Mouse (Mus musculus): ENCODE results near the gene Mybpc2. TPM values are rescaled to one million over a fixed set of nuclear protein-coding genes. Genes with fewer than 3 reads are reported as not detected.

The Mybpc2 gene
- polyA plus RNA-seq, 1 experiment: 4.7 TPM

DNA sequence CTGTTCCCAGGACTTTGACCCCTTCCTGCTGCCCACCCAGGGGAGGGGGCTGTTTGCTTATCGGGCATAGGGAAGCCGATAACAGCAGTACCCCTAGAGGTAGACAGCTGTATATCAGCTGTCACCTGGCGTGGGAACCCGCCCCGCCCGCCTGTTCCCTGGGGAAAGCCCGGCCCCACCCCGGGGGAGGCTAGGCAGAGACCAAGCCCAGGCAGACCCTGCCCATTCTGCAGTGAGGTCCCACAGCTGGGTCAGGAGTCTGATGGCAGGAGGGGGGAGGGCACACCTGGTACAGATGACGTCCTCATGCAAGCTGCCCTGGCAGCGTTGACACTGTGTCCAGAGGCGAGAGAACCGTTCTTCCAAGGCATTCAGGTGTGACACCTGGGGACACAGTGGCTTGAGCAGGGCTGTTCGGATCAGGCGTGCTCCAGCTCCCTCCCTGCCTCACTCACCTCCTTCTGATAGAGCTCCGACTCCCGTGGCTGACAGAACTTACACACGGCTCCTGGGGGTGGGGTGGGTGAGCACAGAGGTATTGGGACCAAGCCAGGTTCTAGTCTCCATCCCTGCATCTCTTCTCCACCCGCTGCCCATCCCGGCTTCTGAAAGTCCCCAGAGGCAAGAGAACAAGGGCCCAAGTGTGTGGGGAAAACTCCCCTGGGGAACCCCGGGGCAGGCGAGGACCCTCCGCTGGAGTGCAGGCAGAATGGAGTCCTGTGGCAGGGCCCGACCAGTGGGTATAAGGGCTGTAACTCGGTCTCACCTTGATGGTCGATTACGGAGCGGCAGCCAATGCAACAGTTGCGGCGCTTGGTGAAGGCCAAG is 8.7 kb upstream of the Mybpc2 start:
- Histone ChIP-seq H3K36me3 (ENCODE audit: control insufficient read depth, insufficient read depth) (no peaks in the 10 kb centered on the region), H3K79me2 (ENCODE audit: control insufficient read depth, insufficient read depth) (no peaks in the 10 kb centered on the region), H3ac (ENCODE audit: control insufficient read depth, insufficient read length) (no peak overlapping the region), H3K4me3 (no peak overlapping the region), H3K27me3 (ENCODE audit: control insufficient read depth, insufficient read depth, insufficient read length) (no peaks in the 10 kb centered on the region), H3K4me2 (ENCODE audit: low read depth) (no peak overlapping the region)
- TF ChIP-seq E2F4 (IDR thresholded peaks at IDR 0.05; ENCODE audit: insufficient read depth) (no peak), CEBPB (IDR thresholded peaks at IDR 0.05; ENCODE audit: insufficient read depth, poor library complexity, severe bottlenecking) (no peak), MAX (IDR thresholded peaks at IDR 0.05; ENCODE audit: low read depth) (no peak), REST (IDR thresholded peaks at IDR 0.05; ENCODE audit: insufficient read depth, insufficient read length) (no peak), POLR2A (IDR thresholded peaks at IDR 0.05; ENCODE audit: insufficient read length, low read depth) (no peak), TCF12 (IDR thresholded peaks at IDR 0.05; ENCODE audit: insufficient read depth, poor library complexity, severe bottlenecking) (no peak), TCF3 (IDR thresholded peaks at IDR 0.05; ENCODE audit: insufficient read length, low read depth) (no peak)

GRCm38 (mm10) chr7:44531946-44532732 is 7.7 kb upstream of the Mybpc2 start, which contains the start of gene Spib:
Spib (minus strand) TSS chr7:44532071.
- H3K4me3 ChIP-seq: no peak within 1 kb of the TSS
- TF ChIP-seq CEBPB (IDR thresholded peaks at IDR 0.05; ENCODE audit: insufficient read depth, poor library complexity, severe bottlenecking) (no peak), E2F4 (IDR thresholded peaks at IDR 0.05; ENCODE audit: insufficient read depth) (no peak), POLR2A (IDR thresholded peaks at IDR 0.05; ENCODE audit: insufficient read length, low read depth) (no peak), REST (IDR thresholded peaks at IDR 0.05; ENCODE audit: insufficient read depth, insufficient read length) (no peak), POLR2AphosphoS2 (IDR thresholded peaks at IDR 0.05; ENCODE audit: insufficient read length, low read depth) (no peak), MYOD1 (IDR thresholded peaks at IDR 0.05; ENCODE audit: control insufficient read depth in 1 of 3, insufficient read length in 2 of 3, low read depth in 2 of 3) (no peak), TCF3 (IDR thresholded peaks at IDR 0.05; ENCODE audit: insufficient read length, low read depth) (no peak), USF1 (IDR thresholded peaks at IDR 0.05; ENCODE audit: low read depth) (no peak), MYOG (IDR thresholded peaks at IDR 0.05; ENCODE audit: control insufficient read depth in 1 of 3, insufficient read depth in 1 of 3, insufficient read length in 2 of 3, low read depth in 2 of 3) (no peak), MAX (IDR thresholded peaks at IDR 0.05; ENCODE audit: low read depth) (no peak), TCF12 (IDR thresholded peaks at IDR 0.05; ENCODE audit: insufficient read depth, poor library complexity, severe bottlenecking) (no peak)
- H3K4me2 ChIP-seq (ENCODE audit: low read depth): no peak within 1 kb of the TSS
- H3ac ChIP-seq (ENCODE audit: control insufficient read depth, insufficient read length): no peak within 1 kb of the TSS
- no peaks in the 10 kb centered on the region for H3K36me3 ChIP-seq (ENCODE audit: control insufficient read depth, insufficient read depth)
- H3K27me3 ChIP-seq (ENCODE audit: control insufficient read depth, insufficient read depth, insufficient read length): no peaks in the 10 kb centered on the region
- H3K79me2 ChIP-seq (ENCODE audit: control insufficient read depth, insufficient read depth): no peaks in the 10 kb centered on the region

GRCm38 (mm10) chr7:44531207-44531606 is 6.8 kb upstream of the Mybpc2 start:
- Histone ChIP-seq H3ac (ENCODE audit: control insufficient read depth, insufficient read length) (no peak overlapping the region), H3K4me2 (ENCODE audit: low read depth) (no peak overlapping the region), H3K27me3 (ENCODE audit: control insufficient read depth, insufficient read depth, insufficient read length) (no peaks in the 10 kb centered on the region), H3K79me2 (ENCODE audit: control insufficient read depth, insufficient read depth) (no peaks in the 10 kb centered on the region), H3K4me3 (no peak overlapping the region), H3K36me3 (ENCODE audit: control insufficient read depth, insufficient read depth) (no peaks in the 10 kb centered on the region)
- TF ChIP-seq MAX (IDR thresholded peaks at IDR 0.05; ENCODE audit: low read depth) (no peak), TCF3 (IDR thresholded peaks at IDR 0.05; ENCODE audit: insufficient read length, low read depth) (no peak), POLR2A (IDR thresholded peaks at IDR 0.05; ENCODE audit: insufficient read length, low read depth) (no peak), USF1 (IDR thresholded peaks at IDR 0.05; ENCODE audit: low read depth) (no peak), POLR2AphosphoS2 (IDR thresholded peaks at IDR 0.05; ENCODE audit: insufficient read length, low read depth) (no peak), E2F4 (IDR thresholded peaks at IDR 0.05; ENCODE audit: insufficient read depth) (no peak)

DNA sequence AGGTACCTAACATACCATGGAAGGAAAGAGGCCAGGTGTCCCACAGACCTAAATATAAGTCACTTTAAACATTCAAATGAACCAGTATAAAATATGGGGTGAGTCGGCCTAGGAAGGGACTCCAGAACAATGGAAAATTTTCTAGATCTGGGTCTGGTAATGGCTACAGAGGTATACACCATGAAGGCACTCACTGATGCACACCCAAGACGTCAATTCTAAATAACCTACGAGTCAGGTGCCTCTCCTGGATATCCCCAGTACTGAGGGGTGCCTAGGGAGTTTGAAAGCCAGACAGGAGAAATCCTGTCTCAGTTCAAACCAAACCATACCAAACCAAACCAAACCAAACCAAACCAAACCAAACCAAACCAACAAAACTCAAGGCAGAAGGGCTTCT is 6.1 kb upstream of the Mybpc2 start:
- Histone ChIP-seq H3ac (ENCODE audit: control insufficient read depth, insufficient read length) (no peak overlapping the region), H3K27me3 (ENCODE audit: control insufficient read depth, insufficient read depth, insufficient read length) (no peaks in the 10 kb centered on the region), H3K79me2 (ENCODE audit: control insufficient read depth, insufficient read depth) (no peaks in the 10 kb centered on the region), H3K4me3 (no peak overlapping the region), H3K4me2 (ENCODE audit: low read depth) (no peak overlapping the region), H3K36me3 (ENCODE audit: control insufficient read depth, insufficient read depth) (no peaks in the 10 kb centered on the region)
- no peak for TF ChIP-seq MYOG (IDR thresholded peaks at IDR 0.05; ENCODE audit: control insufficient read depth in 1 of 3, insufficient read depth in 1 of 3, insufficient read length in 2 of 3, low read depth in 2 of 3)
- no peak for TF ChIP-seq MAX (IDR thresholded peaks at IDR 0.05; ENCODE audit: low read depth)
- no peak for TF ChIP-seq TCF12 (IDR thresholded peaks at IDR 0.05; ENCODE audit: insufficient read depth, poor library complexity, severe bottlenecking)
- no peak for TF ChIP-seq REST (IDR thresholded peaks at IDR 0.05; ENCODE audit: insufficient read depth, insufficient read length)
- TF ChIP-seq TCF3 (IDR thresholded peaks at IDR 0.05; ENCODE audit: insufficient read length, low read depth): no peak
- no peak for TF ChIP-seq POLR2A (IDR thresholded peaks at IDR 0.05; ENCODE audit: insufficient read length, low read depth)
- no peak for TF ChIP-seq E2F4 (IDR thresholded peaks at IDR 0.05; ENCODE audit: insufficient read depth)

DNA sequence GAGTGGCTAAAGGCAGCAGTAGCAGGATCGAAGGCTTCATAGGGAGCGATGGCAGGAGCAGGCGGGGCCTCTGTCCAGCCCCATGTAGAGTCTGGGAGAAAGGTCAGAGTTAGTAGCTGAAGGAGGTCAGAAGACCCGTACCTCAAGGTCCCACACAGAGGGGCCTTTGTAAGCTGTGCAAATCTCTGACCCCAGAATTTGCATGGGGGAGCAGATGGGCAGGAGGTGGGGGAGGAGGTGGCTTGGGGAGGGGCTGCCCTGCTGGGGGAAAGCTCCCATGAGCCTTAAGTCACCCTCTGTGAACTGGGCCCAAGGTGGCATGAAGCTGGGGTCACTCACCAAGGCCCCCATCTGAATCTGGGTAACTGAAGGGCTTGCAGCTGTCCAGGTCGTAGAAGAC is 5.1 kb upstream of the Mybpc2 start:
- Histone ChIP-seq H3K4me2 (ENCODE audit: low read depth) (no peak overlapping the region), H3K27me3 (ENCODE audit: control insufficient read depth, insufficient read depth, insufficient read length) (no peaks in the 10 kb centered on the region), H3K79me2 (ENCODE audit: control insufficient read depth, insufficient read depth) (no peaks in the 10 kb centered on the region)

More for the DNA sequence above, 5.1 kb upstream of the Mybpc2 start:
- TF ChIP-seq E2F4 (IDR thresholded peaks at IDR 0.05; ENCODE audit: insufficient read depth) (no peak), POLR2AphosphoS2 (IDR thresholded peaks at IDR 0.05; ENCODE audit: insufficient read length, low read depth) (no peak), USF1 (IDR thresholded peaks at IDR 0.05; ENCODE audit: low read depth) (no peak), MYOG (IDR thresholded peaks at IDR 0.05; ENCODE audit: control insufficient read depth in 1 of 3, insufficient read depth in 1 of 3, insufficient read length in 2 of 3, low read depth in 2 of 3) (no peak), MYOD1 (IDR thresholded peaks at IDR 0.05; ENCODE audit: control insufficient read depth in 1 of 3, insufficient read length in 2 of 3, low read depth in 2 of 3) (no peak), CEBPB (IDR thresholded peaks at IDR 0.05; ENCODE audit: insufficient read depth, poor library complexity, severe bottlenecking) (no peak), TCF3 (IDR thresholded peaks at IDR 0.05; ENCODE audit: insufficient read length, low read depth) (no peak), SRF (IDR thresholded peaks at IDR 0.05; ENCODE audit: control insufficient read depth, insufficient read length, low read depth) (no peak), TCF12 (IDR thresholded peaks at IDR 0.05; ENCODE audit: insufficient read depth, poor library complexity, severe bottlenecking) (no peak), REST (IDR thresholded peaks at IDR 0.05; ENCODE audit: insufficient read depth, insufficient read length) (no peak), MAX (IDR thresholded peaks at IDR 0.05; ENCODE audit: low read depth) (no peak)
- Histone ChIP-seq H3K36me3 (ENCODE audit: control insufficient read depth, insufficient read depth) (no peaks in the 10 kb centered on the region), H3K4me3 (no peak overlapping the region), H3ac (ENCODE audit: control insufficient read depth, insufficient read length) (no peak overlapping the region)
